Mouse (Mus musculus): ENCODE data around the gene Gm38392.

Gene Gm38392

DNA sequence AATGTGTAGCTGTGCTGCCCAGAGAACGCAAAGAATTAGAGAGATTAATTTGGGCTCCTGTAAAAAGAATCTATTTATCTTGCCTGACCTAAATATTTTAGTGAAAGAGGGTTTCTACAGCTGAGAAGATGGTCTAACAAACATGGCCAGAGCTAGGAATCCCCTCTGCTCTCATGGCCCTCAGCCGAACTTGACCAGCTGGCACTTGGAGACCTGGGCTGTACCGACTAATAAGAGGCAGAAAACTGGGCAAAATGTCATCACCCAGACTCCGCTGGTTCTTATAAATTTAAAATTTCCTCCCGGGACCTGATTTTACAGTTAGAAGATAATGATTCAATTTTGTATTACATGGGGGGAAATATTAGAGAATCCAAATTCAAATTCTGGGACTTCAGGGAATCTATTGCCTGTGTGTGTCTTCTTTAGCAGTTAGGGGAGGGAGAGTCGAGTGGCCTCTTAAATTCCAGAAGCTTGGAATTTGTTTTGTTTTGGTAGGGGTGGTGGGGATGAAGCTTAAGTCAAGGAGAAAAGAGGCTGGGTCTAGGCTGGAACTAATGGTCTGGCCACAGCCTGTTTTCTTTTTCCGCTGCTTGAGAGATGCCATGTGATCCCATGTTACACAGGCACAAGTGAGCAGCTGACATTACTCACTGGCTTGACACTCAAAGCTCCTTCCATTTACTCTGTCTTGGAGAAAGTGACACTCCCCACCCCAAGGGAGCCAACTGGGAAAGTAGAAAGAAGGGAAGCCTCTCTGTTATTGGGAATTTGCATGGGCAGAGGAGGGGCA, 70.3 kb downstream of the Gm38392 start:
- in situ Hi-C loops (cut with MboI; ENCODE audit: low sequenced_read_pairs) = no loop called here

DNA sequence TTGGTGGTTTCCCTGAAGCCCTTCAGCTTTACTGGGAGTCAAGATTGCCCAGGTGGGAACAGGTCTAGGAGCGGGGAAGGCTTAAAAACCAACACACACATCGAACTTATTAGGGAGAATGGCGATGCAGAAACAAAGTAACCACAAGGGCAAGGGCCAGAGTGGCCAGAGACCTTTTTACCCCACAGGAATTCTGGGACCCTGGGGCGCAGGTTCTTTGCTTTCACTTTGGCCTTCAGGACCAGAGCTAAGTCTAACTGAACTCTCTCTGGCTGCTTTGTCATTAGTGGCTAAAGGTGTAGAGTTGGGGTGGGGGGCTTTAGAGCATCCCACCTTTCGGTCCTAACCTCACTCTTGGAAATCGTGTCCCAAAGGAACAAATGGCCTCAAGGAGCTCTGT, 70.9 kb downstream of the Gm38392 start:
- in situ Hi-C loops (cut with MboI; ENCODE audit: low sequenced_read_pairs) = no loop called here

DNA sequence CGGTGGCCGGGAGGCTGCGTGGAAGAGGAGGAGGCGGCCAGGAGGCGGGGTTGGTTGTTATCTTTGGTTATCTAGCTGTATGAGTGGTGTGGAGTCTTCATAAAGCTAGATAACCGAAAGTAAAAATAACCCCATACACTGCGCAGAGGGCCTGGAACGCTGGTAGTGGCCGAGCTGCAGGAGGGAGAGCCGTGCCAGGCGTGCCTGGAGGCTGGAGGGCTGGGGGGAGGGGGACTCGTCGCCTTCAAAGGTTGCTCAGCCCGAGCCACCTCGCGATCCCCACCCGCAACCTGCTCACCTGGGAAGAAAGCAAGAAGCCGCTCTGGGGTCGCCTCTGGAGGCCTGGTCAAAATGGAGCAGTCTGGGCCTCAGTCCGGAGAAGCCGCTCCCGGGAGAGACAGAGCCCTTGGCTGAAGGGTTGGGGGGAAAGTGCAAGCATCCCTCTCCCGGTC, 71.4 kb downstream of the Gm38392 start:
- in situ Hi-C loops (cut with MboI; ENCODE audit: low sequenced_read_pairs) = no loop called here

DNA sequence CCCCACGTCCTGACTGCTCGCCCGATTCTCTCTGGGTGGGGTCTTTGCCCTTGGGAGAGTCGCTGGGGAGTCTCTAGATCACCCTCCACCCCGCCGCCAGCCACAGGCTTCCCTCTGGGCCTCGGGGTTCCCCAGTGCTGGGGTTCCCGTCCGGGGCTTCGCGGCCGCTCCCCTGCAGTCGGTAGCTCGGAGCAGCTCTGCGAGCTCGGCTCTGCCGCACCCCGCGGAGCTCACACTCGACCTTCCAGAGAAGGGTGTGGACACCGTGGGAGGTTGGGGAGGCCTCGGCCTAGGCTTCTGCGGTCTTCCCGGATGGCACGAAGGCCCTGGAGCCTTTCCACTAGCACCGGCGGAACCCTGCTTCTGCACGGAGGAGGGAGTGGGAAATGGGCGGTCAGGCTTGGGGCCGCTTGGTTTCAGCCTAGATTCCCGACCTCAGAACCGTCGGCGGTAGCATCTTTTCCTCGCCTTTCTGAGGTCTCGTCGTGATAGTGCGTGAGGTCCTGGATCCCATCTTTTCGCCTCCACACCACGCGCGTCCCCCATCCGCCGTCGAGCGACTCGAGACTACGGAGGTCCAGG, 71.9 kb downstream of the Gm38392 start:
- in situ Hi-C loops (cut with MboI; ENCODE audit: low sequenced_read_pairs) = no loop called here

DNA sequence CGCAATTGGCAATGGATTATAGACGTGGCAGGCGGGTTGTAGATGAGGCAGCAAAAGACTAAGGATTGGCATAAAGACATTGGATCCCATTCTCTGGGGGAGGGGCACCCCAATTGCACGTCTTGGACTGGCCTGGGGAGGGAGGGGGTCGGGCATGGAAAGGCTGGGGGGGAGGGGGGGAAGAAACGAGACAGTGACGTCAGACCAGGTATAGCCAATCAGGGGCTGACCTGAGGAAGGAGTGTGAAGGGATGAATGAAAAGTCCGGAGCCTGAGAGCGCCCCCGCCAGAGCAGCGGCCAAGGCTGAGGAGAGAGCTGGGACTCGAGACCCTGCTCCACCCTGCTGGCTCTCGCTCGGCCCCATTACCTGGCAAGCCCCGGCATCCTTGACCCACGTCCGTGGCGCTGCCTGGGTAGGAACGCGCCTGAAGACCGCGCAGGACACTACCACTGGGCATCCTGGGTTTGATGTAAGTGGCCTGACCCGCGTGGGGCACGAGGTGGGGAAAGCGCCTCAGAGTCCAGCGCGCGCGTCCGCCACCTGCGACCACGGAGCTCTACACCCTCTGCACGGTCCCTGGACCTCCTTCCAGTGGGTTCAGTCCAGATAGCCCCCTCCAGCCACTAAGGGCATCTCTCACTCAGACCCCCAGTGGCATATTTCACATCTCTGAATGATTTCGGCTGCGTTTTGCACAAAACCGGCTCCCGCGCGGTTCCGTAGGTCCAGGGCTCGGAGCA, 72.6 kb downstream of the Gm38392 start:
- in situ Hi-C loops (cut with MboI; ENCODE audit: low sequenced_read_pairs) = no loop called here

DNA sequence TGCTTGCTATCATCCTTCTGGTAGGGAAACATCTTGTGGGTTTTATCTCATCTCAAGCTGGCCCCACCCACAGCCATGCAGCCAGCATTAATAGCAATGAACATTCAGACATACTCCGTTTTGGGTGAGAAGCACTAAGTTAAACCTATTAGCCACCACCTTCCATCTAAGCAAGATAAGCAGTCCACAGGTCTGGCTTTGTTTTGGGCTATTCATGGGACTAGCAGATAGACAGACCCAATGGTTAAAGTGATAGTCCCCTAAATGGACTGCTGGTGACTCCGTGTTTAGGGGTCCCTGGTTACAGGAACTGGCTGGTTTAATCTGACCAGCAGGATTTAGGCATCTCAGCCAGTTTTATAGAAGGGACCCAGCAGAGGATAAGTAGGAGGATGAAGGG, 74.0 kb downstream of the Gm38392 start:
- in situ Hi-C loops (cut with MboI; ENCODE audit: low sequenced_read_pairs) = no loop called here

DNA sequence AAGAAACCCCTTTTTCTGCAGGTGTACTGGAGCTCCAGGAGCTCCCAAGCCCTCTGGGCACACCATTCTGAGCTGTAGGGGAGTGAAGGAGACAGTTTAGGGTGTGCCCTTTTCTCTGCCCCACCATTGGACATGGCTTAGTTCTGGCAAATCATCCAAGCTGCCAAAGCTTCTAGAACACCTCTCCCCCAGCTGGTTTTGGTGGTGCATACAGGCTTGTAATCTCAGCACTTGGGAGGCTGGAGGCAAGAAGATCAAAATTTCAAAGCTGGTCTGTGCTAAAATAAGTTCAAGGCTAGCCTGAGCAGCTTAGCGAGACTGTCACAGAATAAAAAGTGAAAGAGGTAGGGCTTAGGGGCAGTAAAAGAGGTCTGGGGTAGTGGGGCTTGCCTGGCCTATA, 74.7 kb downstream of the Gm38392 start:
- in situ Hi-C loops (cut with MboI; ENCODE audit: low sequenced_read_pairs) = no loop called here

DNA sequence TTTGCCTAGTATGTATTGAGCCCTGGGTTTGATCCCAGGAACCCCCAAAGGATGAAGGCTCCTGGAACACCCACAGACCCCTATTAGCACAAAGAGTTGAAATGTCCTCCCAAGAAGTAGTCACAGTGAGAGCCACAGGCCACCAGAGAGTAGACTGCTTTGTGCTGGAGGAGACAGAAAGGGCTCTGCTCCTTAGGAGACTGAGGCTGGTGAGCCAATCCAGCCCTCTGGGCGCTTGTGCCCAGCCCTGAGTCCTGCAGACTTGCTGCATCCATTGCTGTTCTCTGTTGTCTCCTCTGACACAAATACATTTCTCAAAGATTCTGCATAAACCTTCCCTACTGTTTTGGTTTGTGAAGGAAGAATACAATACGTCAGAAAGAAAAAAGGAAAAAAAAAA, 76.1 kb downstream of the Gm38392 start:
- in situ Hi-C loops (cut with MboI; ENCODE audit: low sequenced_read_pairs) = no loop called here

DNA sequence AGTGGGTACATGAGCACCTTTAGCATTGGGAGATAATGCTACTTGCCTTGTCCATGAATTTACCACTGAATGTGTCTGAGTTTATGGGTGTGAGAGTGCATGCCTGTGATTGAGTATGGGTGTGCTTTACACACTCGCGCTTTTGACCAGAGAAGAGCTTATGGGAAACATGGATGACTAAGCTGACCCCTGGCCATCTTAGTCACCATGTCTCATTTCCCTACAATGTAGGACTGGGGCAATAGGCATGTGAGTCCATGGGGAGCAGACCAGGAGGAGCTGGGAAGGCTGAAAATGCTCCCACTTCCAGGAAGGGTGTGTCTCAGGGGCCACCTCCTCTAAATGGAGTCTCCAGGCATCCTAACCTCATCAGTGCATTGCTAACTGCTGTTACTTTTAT, 76.9 kb downstream of the Gm38392 start:
- in situ Hi-C loops (cut with MboI; ENCODE audit: low sequenced_read_pairs) = no loop called here

DNA sequence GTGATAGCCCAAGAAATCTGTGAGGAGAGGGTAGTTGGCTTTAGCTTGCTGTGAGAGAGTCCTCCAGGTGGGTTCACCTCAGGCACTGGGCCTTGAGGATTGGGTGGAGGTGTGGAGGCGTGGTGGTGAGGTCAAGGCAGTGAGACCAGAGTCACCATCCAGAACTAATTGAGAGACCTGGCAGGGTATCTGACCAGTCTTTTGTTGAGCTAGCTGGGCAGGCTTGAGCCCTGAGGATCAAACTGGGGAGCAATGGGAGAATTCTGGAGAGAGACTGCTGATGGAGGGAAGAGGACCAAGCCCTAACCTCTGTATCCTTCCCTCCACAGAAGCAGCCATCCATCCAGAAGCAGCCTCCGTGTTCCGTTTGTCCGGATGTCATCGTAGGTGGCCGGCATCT, 77.7 kb downstream of the Gm38392 start:
- in situ Hi-C loops (cut with MboI; ENCODE audit: low sequenced_read_pairs) = no loop called here

DNA sequence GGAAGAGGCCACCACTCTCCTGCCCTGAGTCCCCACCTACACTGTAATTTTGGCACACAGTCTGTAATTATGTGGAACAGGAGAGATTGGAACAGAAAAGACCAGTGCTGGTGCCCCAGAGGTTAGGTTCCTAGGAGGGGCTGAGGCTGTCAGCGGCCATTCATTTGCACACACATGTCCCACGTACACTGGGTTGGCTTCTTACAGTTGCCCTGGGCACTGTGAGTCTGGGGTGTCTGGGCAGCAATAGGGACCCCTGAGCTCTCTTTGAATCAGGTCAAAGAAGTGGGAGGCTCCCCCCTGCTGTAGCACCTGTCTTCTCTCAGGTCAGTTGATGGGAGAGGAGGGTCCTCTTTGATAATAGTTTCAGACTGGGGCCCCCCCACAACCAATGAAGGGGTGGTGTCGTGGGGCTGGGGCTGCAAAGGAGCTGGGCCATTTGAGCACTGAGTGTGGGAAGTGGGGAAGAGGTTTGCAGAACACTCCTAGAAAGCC, 78.7 kb downstream of the Gm38392 start:
- in situ Hi-C loops (cut with MboI; ENCODE audit: low sequenced_read_pairs) = no loop called here

DNA sequence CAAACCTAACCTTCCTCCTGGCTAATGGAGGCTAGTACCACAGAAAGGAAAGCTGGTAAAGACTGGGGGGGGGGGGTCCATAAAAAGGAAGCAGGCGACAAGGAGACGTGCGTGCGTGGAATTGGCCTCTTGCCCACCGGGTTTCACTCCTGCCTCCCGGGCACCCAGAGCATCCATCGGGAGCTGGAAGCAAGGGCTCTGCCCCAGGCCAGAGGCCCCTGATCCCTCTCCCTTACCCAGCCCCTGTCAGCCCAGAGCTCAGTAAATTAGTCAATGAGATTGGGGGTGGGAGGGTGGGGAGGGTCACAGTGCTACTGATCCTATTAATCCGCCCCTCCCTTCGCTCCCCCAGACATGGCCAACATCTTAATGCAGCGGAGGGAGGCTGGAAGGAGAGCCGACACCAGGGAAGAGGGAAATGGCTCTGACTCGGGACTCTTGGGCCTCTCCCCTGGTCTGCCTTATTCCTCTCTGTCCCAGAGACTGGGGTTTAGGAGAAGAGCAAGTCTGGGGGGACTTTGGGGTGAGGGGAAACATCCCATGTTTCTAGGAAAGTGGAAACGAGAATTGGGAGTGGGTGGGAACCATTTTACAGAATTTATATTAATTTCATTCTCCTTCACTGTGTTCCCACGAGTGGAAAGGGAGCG, 79.4 kb downstream of the Gm38392 start:
- in situ Hi-C loops (cut with MboI; ENCODE audit: low sequenced_read_pairs) = no loop called here

DNA sequence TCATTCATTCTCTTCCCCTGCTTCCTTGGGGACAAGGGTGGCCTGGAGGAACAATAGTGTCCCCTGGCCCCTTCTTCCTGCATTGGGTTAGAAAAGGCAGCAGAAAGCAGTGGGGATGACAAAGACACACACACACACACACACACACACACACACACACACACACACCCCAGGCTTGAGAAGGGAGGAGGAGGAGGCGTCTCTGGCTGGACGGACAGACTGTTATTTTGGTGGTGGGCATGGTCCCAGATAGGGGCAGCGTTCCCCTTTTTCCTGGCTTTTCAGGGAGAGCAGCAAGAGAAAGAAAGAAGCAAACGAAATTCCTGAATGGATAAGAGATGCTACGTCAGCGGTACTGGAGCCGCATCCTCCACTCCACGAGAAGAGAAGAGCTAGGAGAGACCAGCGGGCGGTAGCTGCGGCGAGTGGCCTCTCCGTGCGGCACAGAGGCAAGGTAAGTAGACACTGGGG, 80.1 kb downstream of the Gm38392 start:
- in situ Hi-C loops (cut with MboI; ENCODE audit: low sequenced_read_pairs) = no loop called here

DNA sequence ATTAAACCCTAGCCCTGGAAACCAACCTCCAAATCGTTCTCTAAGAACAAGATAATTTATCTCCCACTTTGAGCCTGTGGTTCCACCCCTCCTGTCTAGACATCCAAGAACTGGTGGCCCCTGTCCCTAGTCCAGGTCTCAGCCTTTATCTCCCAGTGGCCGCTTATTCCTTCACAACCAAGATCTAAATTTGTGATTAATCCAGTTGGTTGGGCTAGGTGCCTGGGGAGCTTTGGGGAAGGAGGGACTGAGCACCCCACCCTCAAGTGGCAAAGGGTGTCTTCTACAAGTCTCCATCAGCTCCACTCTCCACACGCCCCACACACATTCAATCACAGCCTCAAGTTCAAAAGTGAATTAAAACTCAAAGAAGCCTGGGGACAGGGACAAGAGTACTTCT, 80.5 kb downstream of the Gm38392 start:
- in situ Hi-C loops (cut with MboI; ENCODE audit: low sequenced_read_pairs) = no loop called here

DNA sequence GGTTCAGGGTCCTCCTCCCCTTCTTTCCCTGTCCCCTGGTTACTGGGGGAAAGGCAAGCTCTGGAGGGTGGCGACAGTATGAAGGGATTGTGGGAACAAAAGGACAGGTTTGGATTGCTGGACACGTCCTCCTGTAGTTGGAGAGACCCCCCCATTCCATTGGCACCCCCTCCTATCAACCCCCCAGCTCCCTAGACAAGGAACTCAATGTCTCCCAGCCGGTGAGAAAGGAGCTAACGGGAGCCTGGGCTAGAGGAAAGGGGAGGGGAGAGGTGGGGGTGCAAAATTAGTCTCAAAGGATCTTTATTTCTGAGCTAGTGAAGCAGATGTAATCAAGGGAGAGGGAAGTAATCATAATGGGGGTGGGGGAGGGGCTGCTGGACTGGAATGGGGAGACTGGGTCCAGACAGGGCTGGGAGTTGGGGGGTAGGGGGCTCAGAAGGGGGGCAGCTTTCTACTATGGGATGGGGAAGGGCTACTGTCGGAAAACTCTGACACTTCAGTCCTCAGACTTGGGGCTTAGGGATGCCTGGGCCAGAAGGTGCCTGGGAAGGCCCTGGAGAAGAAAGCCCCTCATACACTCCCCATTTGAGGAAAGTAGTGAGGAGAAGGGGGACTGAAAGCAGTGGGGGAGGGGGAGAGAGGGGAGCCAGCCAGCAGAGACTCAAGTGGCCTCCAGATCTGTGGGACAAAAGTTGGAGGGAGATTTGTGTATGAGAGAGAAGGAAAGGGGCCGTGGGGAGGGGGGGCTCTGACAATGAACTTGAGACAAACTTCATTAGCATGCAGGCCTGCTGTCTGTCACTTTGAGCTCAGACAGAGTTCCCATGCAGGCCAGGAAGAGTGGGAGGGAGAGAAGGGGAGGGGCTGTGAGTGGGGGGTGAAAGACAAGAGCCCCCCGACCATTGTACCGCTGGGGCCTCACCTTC, 81.2 kb downstream of the Gm38392 start:
- in situ Hi-C loops (cut with MboI; ENCODE audit: low sequenced_read_pairs) = no loop called here

DNA sequence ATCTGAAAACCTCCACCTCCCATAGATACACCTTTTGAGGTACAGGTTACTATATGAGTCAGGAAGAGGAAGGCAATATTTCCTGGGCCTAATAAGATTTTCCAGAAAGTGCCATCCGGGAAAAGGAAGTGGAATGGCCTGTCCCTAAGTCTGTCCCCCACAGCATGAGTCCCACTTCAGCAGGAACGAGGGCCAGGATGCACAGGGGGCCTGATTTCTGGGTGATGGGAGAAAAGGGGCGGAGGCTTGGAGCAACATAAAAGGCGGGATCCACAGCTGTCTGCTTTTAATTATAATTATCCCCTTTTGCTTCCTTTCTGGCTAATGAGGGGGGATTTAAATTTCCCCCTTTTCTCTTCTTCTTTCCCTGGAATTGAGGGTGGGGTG, 81.8 kb downstream of the Gm38392 start:
- in situ Hi-C loops (cut with MboI; ENCODE audit: low sequenced_read_pairs) = no loop called here

DNA sequence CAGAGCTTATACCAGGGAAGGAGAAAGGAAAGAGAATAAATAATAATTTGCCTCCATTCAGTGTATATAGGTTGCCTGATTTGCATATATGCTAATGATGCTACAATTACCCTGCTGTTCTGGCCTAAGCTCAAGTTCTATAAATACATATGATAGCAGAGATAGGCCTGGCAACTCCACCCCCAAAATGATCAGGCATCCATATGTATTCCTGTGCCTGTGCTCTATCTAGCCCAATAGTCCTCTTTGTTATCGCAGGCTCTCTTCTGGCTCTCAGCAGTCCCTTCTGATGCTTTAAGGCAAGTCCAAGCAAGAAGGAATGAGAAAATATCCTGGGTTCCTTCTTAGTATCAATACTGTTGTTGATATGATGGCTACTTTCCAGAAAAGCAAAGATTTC, 82.3 kb downstream of the Gm38392 start:
- in situ Hi-C loops (cut with MboI; ENCODE audit: low sequenced_read_pairs) = no loop called here

DNA sequence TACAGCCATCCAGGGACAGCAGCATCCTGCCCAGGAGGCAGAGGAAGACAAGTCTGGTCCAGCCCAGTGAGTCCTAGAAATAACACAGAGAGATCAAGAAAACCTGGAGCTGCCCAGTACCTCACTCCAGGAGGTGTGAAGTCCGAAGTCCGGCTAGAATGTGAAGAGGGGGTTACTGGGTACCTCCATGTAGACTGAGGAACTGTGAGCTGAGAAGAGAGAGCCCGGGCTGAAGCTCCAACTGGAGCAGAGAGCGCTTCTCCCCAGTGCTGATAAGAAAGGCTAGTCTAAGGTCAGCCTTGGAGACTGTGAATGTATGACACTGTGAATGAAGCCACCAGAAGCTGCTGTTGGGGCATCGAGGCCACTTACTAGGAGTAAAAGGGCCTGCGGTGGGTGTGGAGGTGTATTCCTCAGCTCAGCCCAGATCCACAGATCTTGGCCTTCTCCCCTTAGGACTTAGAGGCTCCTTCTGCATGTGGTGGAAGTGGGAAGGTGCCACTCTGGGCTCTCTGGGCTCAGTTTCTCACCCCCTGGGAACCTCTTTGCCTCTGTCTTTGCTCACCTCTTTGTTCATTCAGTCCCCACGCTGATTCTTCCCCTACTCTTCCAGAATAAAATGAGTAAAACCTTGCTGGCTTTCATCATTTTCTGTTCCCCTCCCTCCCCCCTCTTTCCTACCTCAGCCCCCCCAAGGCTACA, 82.9 kb downstream of the Gm38392 start:
- in situ Hi-C loops (cut with MboI; ENCODE audit: low sequenced_read_pairs) = no loop called here

DNA sequence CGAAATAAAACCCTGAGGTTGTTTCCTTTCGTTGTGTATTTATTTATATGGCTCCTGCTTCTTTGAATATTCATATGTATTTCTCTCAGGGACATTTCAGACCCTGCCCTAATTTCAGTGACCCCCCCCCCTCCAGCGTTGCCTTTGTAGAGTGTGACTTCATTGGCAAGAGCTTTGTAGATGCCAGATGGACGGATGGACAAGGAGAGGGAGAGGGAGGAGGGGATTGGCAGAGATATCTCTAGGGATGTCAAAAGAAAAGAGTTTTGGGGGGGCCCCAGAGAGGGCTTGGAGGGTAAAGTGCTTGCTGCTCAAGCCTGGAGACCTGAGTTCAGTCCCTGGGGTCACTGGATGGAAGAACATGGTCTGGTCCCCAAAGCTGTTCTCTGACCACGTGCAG, 83.6 kb downstream of the Gm38392 start:
- in situ Hi-C loops (cut with MboI; ENCODE audit: low sequenced_read_pairs) = no loop called here

DNA sequence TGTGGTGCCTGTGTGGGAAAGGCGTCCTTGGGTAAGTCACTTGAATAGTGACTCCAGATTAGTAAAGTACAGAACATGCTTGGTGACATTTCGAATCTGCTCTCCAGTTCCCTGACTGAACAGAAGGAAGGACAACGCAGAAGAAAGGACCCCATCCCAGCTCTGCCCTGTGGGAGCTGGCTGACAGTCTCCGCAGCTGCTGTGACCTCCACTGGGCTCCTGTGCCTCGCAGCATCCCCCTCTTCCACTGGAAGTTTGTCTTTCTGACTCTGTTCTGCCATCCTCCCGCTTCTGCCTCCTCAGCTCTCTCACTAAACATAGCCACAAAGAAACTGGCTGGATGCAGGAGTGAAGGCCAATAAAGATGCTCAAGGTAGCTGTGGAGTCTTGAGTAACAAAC, 84.0 kb downstream of the Gm38392 start:
- in situ Hi-C loops (cut with MboI; ENCODE audit: low sequenced_read_pairs) = no loop called here

All from CH12F3 (cell line).